Mouse (Mus musculus) megakaryocyte, adult 5-6 weeks (primary cell): ENCODE results near the gene Basp1. TPM values are rescaled to one million over a fixed set of nuclear protein-coding genes. Genes with fewer than 3 reads are reported as not detected.

Experiments
- ATAC-seq: 2 replicates; pipeline ENCODE4 v1.8.0; 2016; ENCODE audit warnings: mild to moderate bottlenecking, inconsistent platforms; ENCODE audit not compliant: poor library complexity, severe bottlenecking
- total RNA-seq, 2 experiments: library from RNA; stranded (forward) in 1 of 2; stranded (reverse) in 1 of 2; fragments of 153-499, 151-499 nt in 1 of 2; fragments of 221-1000, 200-1000 nt in 1 of 2; gene quantifications; 2 replicates each; pipeline versions ENCODE4 v1.2.3 to v1.2.4; 2015 to 2017

The Basp1 gene
- total RNA-seq, 2 experiments from 2014 or later: 4.0 to 5.8 TPM

GRCm38 (mm10) chr15:25364160-25364818 lies 49.3 kb downstream of the Basp1 start:
- peak; percentile 53 for ATAC-seq

- ATAC-seq: no peak
These were observed 49.9 kb downstream of the Basp1 start for GRCm38 (mm10) chr15:25363636-25364035.

GRCm38 (mm10) chr15:25360825-25361224 lies 52.7 kb downstream of the Basp1 start:
- ATAC-seq: no peak

GRCm38 (mm10) chr15:25358680-25359097 lies 54.9 kb downstream of the Basp1 start:
- ATAC-seq: no peak

- peak; percentile 65 for ATAC-seq
These were observed 58.2 kb downstream of the Basp1 start for GRCm38 (mm10) chr15:25355339-25355738.

- peak; percentile 96 for ATAC-seq
These were observed 58.8 kb downstream of the Basp1 start for GRCm38 (mm10) chr15:25354738-25355137.

- ATAC-seq: no peak
These were observed 60.1 kb downstream of the Basp1 start for GRCm38 (mm10) chr15:25353498-25353897.

- ATAC-seq: no peak
These were observed 70.3 kb downstream of the Basp1 start for GRCm38 (mm10) chr15:25343263-25343662.

- ATAC-seq: no peak
These were observed 78.3 kb downstream of the Basp1 start for GRCm38 (mm10) chr15:25335277-25335676.

- no peak for ATAC-seq
These were observed 81.6 kb downstream of the Basp1 start for GRCm38 (mm10) chr15:25331877-25332445.

GRCm38 (mm10) chr15:25330946-25331345 lies 82.6 kb downstream of the Basp1 start:
- no peak for ATAC-seq

GRCm38 (mm10) chr15:25322601-25323000 lies 91.0 kb downstream of the Basp1 start:
- no peak for ATAC-seq

GRCm38 (mm10) chr15:25322111-25322510 lies 91.5 kb downstream of the Basp1 start:
- ATAC-seq: peak; percentile 88

- peak; percentile 87 for ATAC-seq
These were observed 91.9 kb downstream of the Basp1 start for GRCm38 (mm10) chr15:25321636-25322035.

- ATAC-seq: no peak
These were observed 99.1 kb downstream of the Basp1 start for GRCm38 (mm10) chr15:25314471-25314870.

Other genes with a start within 250 kb of the Basp1 start
- 0.91 and 0.93 TPM in 2 replicates for gene Myo10, start 208.8 kb upstream of the Basp1 start, total RNA-seq (2015)
- gene Myo10, start 208.8 kb upstream of the Basp1 start, total RNA-seq (2017): 1.1 and 1.2 TPM in 2 replicates